Mouse (Mus musculus): Measurements from ENCODE around the gene Aldh3a1.
A peak's percentile ranks its signal among the peaks of the same experiment; 100 is the strongest.
"Not testable (repeated sequence)": the region's sequence is repeated elsewhere in the genome, so short reads cannot be mapped to it uniquely, and the experiment has no call there.

Aldh3a1 gene

GRCm38 (mm10) chr11:61207487-61208246 lies at the start of gene Aldh3a1:
Gene Aldh3a1, plus strand, starts transcription at chr11:61207537.
- DNase-seq (ENCODE audit: low spot score): no peak

GRCm38 (mm10) chr11:61158141-61158540 lies 49.2 kb upstream of the Aldh3a1 start:
- no peak for DNase-seq (ENCODE audit: low spot score)

- DNase-seq (ENCODE audit: low spot score): no peak
Measured at GRCm38 (mm10) chr11:61159796-61160732, 47.3 kb upstream of the Aldh3a1 start.

GRCm38 (mm10) chr11:61161121-61161520 lies 46.2 kb upstream of the Aldh3a1 start:
- DNase-seq (ENCODE audit: low spot score): no peak

- DNase-seq (ENCODE audit: low spot score): no peak
Measured at GRCm38 (mm10) chr11:61162776-61163175, 44.6 kb upstream of the Aldh3a1 start.

GRCm38 (mm10) chr11:61163341-61163740 lies 44.0 kb upstream of the Aldh3a1 start:
- DNase-seq (ENCODE audit: low spot score): no peak

- DNase-seq (ENCODE audit: low spot score): no peak
Measured at GRCm38 (mm10) chr11:61164366-61164765, 43.0 kb upstream of the Aldh3a1 start.

GRCm38 (mm10) chr11:61164881-61165280 lies 42.5 kb upstream of the Aldh3a1 start:
- no peak for DNase-seq (ENCODE audit: low spot score)

- no peak for DNase-seq (ENCODE audit: low spot score)
Measured at GRCm38 (mm10) chr11:61170184-61170583, 37.2 kb upstream of the Aldh3a1 start.

- DNase-seq (ENCODE audit: low spot score): not testable (repeated sequence)
Measured at GRCm38 (mm10) chr11:61173477-61173876, 33.9 kb upstream of the Aldh3a1 start.

- peak; percentile 82 for DNase-seq (ENCODE audit: low spot score)
Measured at GRCm38 (mm10) chr11:61174291-61174820, 33.0 kb upstream of the Aldh3a1 start.

GRCm38 (mm10) chr11:61174821-61175658 lies 32.3 kb upstream of the Aldh3a1 start, which contains the start of gene Usp22:
Gene Usp22, minus strand, starts transcription at chr11:61175055.
- peak; percentile 100 for DNase-seq (ENCODE audit: low spot score)

GRCm38 (mm10) chr11:61175778-61176177 lies 31.6 kb upstream of the Aldh3a1 start:
- DNase-seq (ENCODE audit: low spot score): no peak

- DNase-seq (ENCODE audit: low spot score): no peak
Measured at GRCm38 (mm10) chr11:61176321-61176720, 31.0 kb upstream of the Aldh3a1 start.

- no peak for DNase-seq (ENCODE audit: low spot score)
Measured at GRCm38 (mm10) chr11:61180361-61180760, 27.0 kb upstream of the Aldh3a1 start.

GRCm38 (mm10) chr11:61181624-61182023 lies 25.7 kb upstream of the Aldh3a1 start:
- DNase-seq (ENCODE audit: low spot score): no peak

GRCm38 (mm10) chr11:61183820-61184219 lies 23.5 kb upstream of the Aldh3a1 start:
- no peak for DNase-seq (ENCODE audit: low spot score)

- DNase-seq (ENCODE audit: low spot score): no peak
Measured at GRCm38 (mm10) chr11:61190776-61191175, 16.6 kb upstream of the Aldh3a1 start.

GRCm38 (mm10) chr11:61192123-61192522 lies 15.2 kb upstream of the Aldh3a1 start:
- DNase-seq (ENCODE audit: low spot score): not testable (repeated sequence)

- no peak for DNase-seq (ENCODE audit: low spot score)
Measured at GRCm38 (mm10) chr11:61192779-61193178, 14.6 kb upstream of the Aldh3a1 start.

- peak; percentile 92 for DNase-seq (ENCODE audit: low spot score)
Measured at GRCm38 (mm10) chr11:61193392-61193791, 13.9 kb upstream of the Aldh3a1 start.
